25 mouse cellular contexts compared by ENCODE assay signal in genomic region chr5:28425926-28426325, GRCm38 (mm10). TPM values are rescaled to one million over a fixed set of nuclear protein-coding genes. Genes with fewer than 3 reads are reported as not detected.
DNase-seq lines count a peak whose midpoint lies in the region; ATAC-seq and TF ChIP-seq lines count a peak whose summit lies in the region.
"Had no signal": no experiment of that assay in that cellular context is flagged by ENCODE, and none has a peak within 500 bp of the region (broad histone marks: within the 10 kb centered on the region; RNA-seq: fewer than 3 reads in every experiment).

No protein-coding gene starts in this region.

- intact Hi-C loops in heart, adult 2 months (cut with DNase I) = no loop called here

- no peak for TF ChIP-seq POLR2A in heart, adult 2 months (IDR thresholded peaks at IDR 0.05; ENCODE audit: insufficient read depth, low read depth, low read length)

- H3K4me2 ChIP-seq in midbrain, embryonic 11.5 days = no peak overlapping the region
- H3K4me2 ChIP-seq in midbrain, embryonic 13.5 days (replicated peaks) = no peak overlapping the region
- H3K4me2 ChIP-seq in hindbrain, embryonic 13.5 days = no peak overlapping the region
- H3K4me2 ChIP-seq: embryonic facial prominence, embryonic 12.5 days; embryonic facial prominence, embryonic 15.5 days; heart, embryonic 13.5 days; hindbrain, embryonic 15.5 days had no signal

- 92% methylated on average over 9 of the region's 9 CpGs for WGBS in heart, adult 2 months
- WGBS in midbrain, embryonic 11.5 days = 91% methylated on average over 9 of the region's 9 CpGs
- WGBS in midbrain, embryonic 13.5 days = 91% methylated on average over 9 of the region's 9 CpGs
- 93% methylated on average over 9 of the region's 9 CpGs for WGBS in hindbrain, embryonic 13.5 days

- H3K9ac ChIP-seq in heart, adult 2 months (ENCODE audit: low read depth, low read length) = no peak overlapping the region
- H3K9ac ChIP-seq in midbrain, embryonic 11.5 days (ENCODE audit: low read length) = no peak overlapping the region
- H3K9ac ChIP-seq in midbrain, embryonic 13.5 days (replicated peaks) = no peak overlapping the region
- H3K9ac ChIP-seq in hindbrain, embryonic 13.5 days = no peak overlapping the region
- H3K9ac ChIP-seq: embryonic facial prominence, embryonic 12.5 days; embryonic facial prominence, embryonic 15.5 days; forebrain, postnatal 0 days; heart, embryonic 13.5 days; hindbrain, embryonic 15.5 days had no signal

- H3K4me3 ChIP-seq in heart, adult 2 months = no peak overlapping the region
- H3K4me3 ChIP-seq in midbrain, embryonic 11.5 days (ENCODE audit: low read depth, low read length) = no peak overlapping the region
- H3K4me3 ChIP-seq in midbrain, embryonic 13.5 days (replicated peaks) = no peak overlapping the region
- H3K4me3 ChIP-seq in hindbrain, embryonic 13.5 days = no peak overlapping the region
- H3K4me3 ChIP-seq: embryonic facial prominence, embryonic 12.5 days; embryonic facial prominence, embryonic 15.5 days; gastrocnemius, adult 2 months; heart, embryonic 13.5 days; hindbrain, embryonic 15.5 days had no signal

- no peak for TF ChIP-seq CTCF in heart, adult 2 months (IDR thresholded peaks at IDR 0.05)

- no peak overlapping the region for H3K27ac ChIP-seq in heart, adult 2 months
- H3K27ac ChIP-seq in midbrain, embryonic 11.5 days (ENCODE audit: low read depth, low read length) = no peak overlapping the region
- H3K27ac ChIP-seq in midbrain, embryonic 13.5 days = no peak overlapping the region
- no peak overlapping the region for H3K27ac ChIP-seq in hindbrain, embryonic 13.5 days
- H3K27ac ChIP-seq: embryonic facial prominence, embryonic 12.5 days; embryonic facial prominence, embryonic 15.5 days; gastrocnemius, adult 2 months; heart, embryonic 13.5 days; hindbrain, embryonic 15.5 days had no signal

- no peaks in the 10 kb centered on the region for H3K9me3 ChIP-seq in midbrain, embryonic 11.5 days (ENCODE audit: control insufficient read depth, low read length)
- H3K9me3 ChIP-seq in midbrain, embryonic 13.5 days = no peaks in the 10 kb centered on the region
- no peaks in the 10 kb centered on the region for H3K9me3 ChIP-seq in hindbrain, embryonic 13.5 days
- H3K9me3 ChIP-seq: embryonic facial prominence, embryonic 12.5 days; embryonic facial prominence, embryonic 15.5 days; heart, embryonic 13.5 days; hindbrain, embryonic 15.5 days had no signal

- H3K4me1 ChIP-seq in heart, adult 2 months (ENCODE audit: control insufficient read depth, insufficient read depth, low read length) = no peaks in the 10 kb centered on the region
- H3K4me1 ChIP-seq in midbrain, embryonic 11.5 days (ENCODE audit: control insufficient read depth, insufficient read depth, low read length) = no peaks in the 10 kb centered on the region
- no peaks in the 10 kb centered on the region for H3K4me1 ChIP-seq in midbrain, embryonic 13.5 days (replicated peaks)
- no peaks in the 10 kb centered on the region for H3K4me1 ChIP-seq in hindbrain, embryonic 13.5 days (replicated peaks)
- H3K4me1 ChIP-seq: embryonic facial prominence, embryonic 12.5 days; embryonic facial prominence, embryonic 15.5 days; heart, embryonic 13.5 days; hindbrain, embryonic 15.5 days had no signal

- no peaks in the 10 kb centered on the region for H3K79me2 ChIP-seq in heart, adult 2 months (replicated peaks; ENCODE audit: control insufficient read depth, insufficient read depth, low read length)

- DNase-seq in heart, adult 11 months = peak; percentile 50
- no peak for DNase-seq in heart, adult 2 months
- DNase-seq in midbrain, embryonic 11.5 days (ENCODE audit: low spot score, missing footprints) = peak; percentile 70
- DNase-seq in 3T3-L1 (ENCODE audit: low read depth, low spot score) = peak; percentile 27
- DNase-seq: adrenal gland, adult 2 months; adrenal gland, postnatal 14 days; cerebellum, adult 11 months; cerebellum, adult 2 months; cerebellum, adult 9-11 months; forebrain, postnatal 0 days; gastrocnemius, adult 2 months; gastrocnemius, postnatal 14 days; heart, postnatal 14 days; heart, postnatal 4 days had no signal

- no peak for TF ChIP-seq EP300 in heart, adult 2 months (IDR thresholded peaks at IDR 0.05; ENCODE audit: insufficient read depth, low read depth, low read length)

- no peaks in the 10 kb centered on the region for H3K36me3 ChIP-seq in heart, adult 2 months (ENCODE audit: control insufficient read depth, insufficient read depth, low read length)
- H3K36me3 ChIP-seq in midbrain, embryonic 11.5 days (ENCODE audit: control insufficient read depth, insufficient read depth, low read length) = no peaks in the 10 kb centered on the region
- 0 out of 2 replicates have a peak, but pooled peaks cover 3% of the 10 kb centered on the region for H3K36me3 ChIP-seq in midbrain, embryonic 13.5 days
- no peaks in the 10 kb centered on the region for H3K36me3 ChIP-seq in hindbrain, embryonic 13.5 days
- H3K36me3 ChIP-seq: embryonic facial prominence, embryonic 12.5 days; embryonic facial prominence, embryonic 15.5 days; hindbrain, embryonic 15.5 days had no signal

- no peaks in the 10 kb centered on the region for H3K27me3 ChIP-seq in heart, adult 2 months (ENCODE audit: control insufficient read depth, insufficient read depth, low read length)
- H3K27me3 ChIP-seq in midbrain, embryonic 11.5 days (ENCODE audit: control insufficient read depth, insufficient read depth, low read length) = no peaks in the 10 kb centered on the region
- H3K27me3 ChIP-seq in midbrain, embryonic 13.5 days = no peaks in the 10 kb centered on the region
- H3K27me3 ChIP-seq in hindbrain, embryonic 13.5 days = no peaks in the 10 kb centered on the region
- H3K27me3 ChIP-seq: embryonic facial prominence, embryonic 12.5 days; embryonic facial prominence, embryonic 15.5 days; heart, embryonic 13.5 days; hindbrain, embryonic 15.5 days had no signal

- no peak for ATAC-seq in midbrain, embryonic 11.5 days (ENCODE audit: low FRiP score)
- ATAC-seq in midbrain, embryonic 13.5 days = no peak
- ATAC-seq in hindbrain, embryonic 13.5 days (ENCODE audit: low FRiP score) = no peak
- ATAC-seq: CD4-positive, CD25-positive, alpha-beta regulatory T cell, adult 4 months; forebrain, embryonic 14.5 days; forebrain, postnatal 0 days had no signal

RNA-seq across cellular contexts. Expression of gene Shh, which starts 41.1 kb away (rescaled TPM):
- not detected for total RNA-seq in heart, adult 2 months (2021)
- polyA plus RNA-seq in heart, adult 2 months (2012; rRNA removed) = not detected in 2 replicates
- polyA plus RNA-seq in midbrain, embryonic 11.5 days (2014; fragmentation: Nextera tagmentation; extraction: Ambion mirVana) = 4.9 and 6.8 TPM in 2 replicates
- 1.3 and 3.4 TPM in 2 replicates for polyA plus RNA-seq in midbrain, embryonic 13.5 days (2015; fragmentation: Nextera tagmentation; extraction: Ambion mirVana)
- 1.6 and 1.8 TPM in 2 replicates for polyA plus RNA-seq in hindbrain, embryonic 13.5 days (2015; fragmentation: Nextera tagmentation; extraction: Ambion mirVana)
- total RNA-seq: common myeloid progenitor, adult 5-6 weeks; gastrocnemius, adult 2 months; gastrocnemius, postnatal 14 days; heart, postnatal 14 days; heart, postnatal 4 days; MEL had no signal
- polyA plus RNA-seq: C2C12; CD4-positive, CD25-positive, alpha-beta regulatory T cell, adult 4 months had no signal

Comparison
In these comparisons a context has a peak if more than half of its experiments do, and no peak if none do; other contexts are left out.
1. DNase-seq: peak in heart, adult 11 months (single experiment), midbrain, embryonic 11.5 days (single experiment) and 3T3-L1 (single experiment); none in heart, adult 2 months (0 of 2).